Mouse (Mus musculus): Measurements from ENCODE around the gene Sema4d.

- no peak for TF ChIP-seq MYC (IDR thresholded peaks at IDR 0.05; ENCODE audit: low read depth, low read length)
- TF ChIP-seq EP300 (IDR thresholded peaks at IDR 0.05; ENCODE audit: low read length): no peak
- TF ChIP-seq CHD1 (IDR thresholded peaks at IDR 0.05; ENCODE audit: low read depth, low read length): no peak
- peak in 1 of 2 experiments; percentile 71; a peak in 2 of 4 replicates for TF ChIP-seq CTCF (conservative IDR thresholded peaks at IDR 0.05 in 1 of 2, IDR thresholded peaks at IDR 0.05 in 1 of 2; ENCODE audit: low read depth in 2 of 2, low read length in 2 of 2)
- TF ChIP-seq TCF12 (IDR thresholded peaks at IDR 0.05; ENCODE audit: low read depth, low read length): no peak
- no peak for TF ChIP-seq POLR2A (IDR thresholded peaks at IDR 0.05; ENCODE audit: low read depth, low read length)
- no peak for TF ChIP-seq ETS1 (conservative IDR thresholded peaks at IDR 0.05; ENCODE audit: low read depth, low read length)
- TF ChIP-seq MAX (IDR thresholded peaks at IDR 0.05; ENCODE audit: low read length): no peak
- peak; percentile 76 for TF ChIP-seq SMC3 (IDR thresholded peaks at IDR 0.05; ENCODE audit: low read depth, low read length)
These were observed 22.4 kb upstream of the Sema4d start for GRCm38 (mm10) chr13:51815865-51816504.

Measured in CH12.LX (cell line).